Mouse (Mus musculus): Measurements from ENCODE around the gene Ccdc8.

- TF ChIP-seq CTCF (IDR thresholded peaks at IDR 0.05; ENCODE audit: low read depth): no peak
- no peak for TF ChIP-seq EP300 (IDR thresholded peaks at IDR 0.05; ENCODE audit: low read depth)
Observed at GRCm38 (mm10) chr7:17038018-17038695, 45.6 kb downstream of the Ccdc8 start.

Data from liver, postnatal 0 days (tissue).